Mouse (Mus musculus) testis, postnatal 14 days (tissue): ENCODE data around the gene Cd93.
A peak's percentile ranks its signal among the peaks of the same experiment; 100 is the strongest.

ENCODE experiments used
- DNase-seq: peaks from one replicate; pipeline ENCODE4 v3.0.0; 2021; ENCODE audit warnings: low spot score

Gene Cd93

DNA sequence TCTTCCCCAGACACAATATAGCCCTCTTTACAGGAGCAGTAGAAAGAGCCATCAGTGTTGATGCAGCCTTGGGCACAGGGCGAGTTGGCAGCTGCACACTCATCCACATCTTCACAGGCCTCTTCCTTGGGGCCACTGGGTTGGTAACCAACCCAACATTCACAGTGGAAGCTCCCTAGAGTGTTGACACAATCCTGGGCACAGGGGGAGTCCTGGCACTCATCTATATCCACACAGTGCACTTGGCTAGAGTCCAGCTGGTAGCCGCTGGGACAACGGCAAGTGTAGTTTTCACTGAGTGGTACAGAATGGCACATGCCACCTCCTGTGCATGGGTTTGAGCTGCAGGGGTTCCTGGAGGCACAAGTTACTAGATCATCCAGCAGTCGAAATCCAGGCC is 1.2 kb downstream of the Cd93 start:
- no peak for DNase-seq

DNA sequence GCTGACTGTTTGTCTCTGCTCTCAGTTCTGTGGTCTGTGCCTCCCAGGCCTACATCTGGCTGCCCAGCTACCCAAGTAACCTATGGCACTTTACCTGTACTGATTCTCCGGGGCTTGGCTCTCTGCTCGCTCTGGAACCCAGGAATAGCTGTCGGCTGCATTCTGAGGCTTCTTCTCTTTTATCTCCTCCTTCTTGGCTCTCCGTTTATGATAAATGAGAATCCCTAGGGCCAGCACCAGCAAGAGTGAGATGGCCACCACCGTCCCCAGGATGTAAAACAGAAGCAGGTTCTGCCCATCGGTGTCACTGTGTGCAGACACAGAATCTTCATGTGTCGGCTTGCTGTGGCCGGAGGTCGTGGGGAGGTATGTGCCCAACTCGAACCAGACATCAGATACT is 1.9 kb downstream of the Cd93 start:
- DNase-seq, result no peak

DNA sequence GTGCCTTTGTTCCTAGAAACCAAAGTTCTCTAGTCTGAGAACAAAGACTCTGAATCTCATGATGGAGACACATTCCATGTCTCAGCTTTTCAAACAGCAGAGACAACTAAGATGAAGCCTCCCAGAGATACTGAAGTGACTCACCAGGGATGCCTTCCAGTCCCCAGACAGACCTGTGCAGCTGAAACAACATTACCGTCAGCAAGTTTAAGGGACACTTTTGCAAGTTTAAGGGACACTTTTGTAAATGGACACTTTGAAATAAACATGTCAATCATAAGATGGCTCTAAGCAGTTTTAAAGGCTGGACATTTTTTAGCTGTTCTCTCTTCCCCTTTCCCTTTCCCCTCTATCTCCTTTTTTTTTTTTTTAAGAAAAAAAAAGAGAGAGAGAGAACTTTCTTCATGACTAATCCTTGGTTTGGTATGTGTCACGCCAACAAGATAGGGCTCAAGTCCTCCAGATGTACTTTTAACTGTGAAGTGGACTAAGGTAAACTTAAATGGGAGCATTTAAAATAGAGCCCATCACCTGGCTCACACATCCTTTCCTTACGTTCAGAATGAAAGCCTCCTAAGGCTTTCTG is 3.6 kb downstream of the Cd93 start:
- DNase-seq, result no peak

DNA sequence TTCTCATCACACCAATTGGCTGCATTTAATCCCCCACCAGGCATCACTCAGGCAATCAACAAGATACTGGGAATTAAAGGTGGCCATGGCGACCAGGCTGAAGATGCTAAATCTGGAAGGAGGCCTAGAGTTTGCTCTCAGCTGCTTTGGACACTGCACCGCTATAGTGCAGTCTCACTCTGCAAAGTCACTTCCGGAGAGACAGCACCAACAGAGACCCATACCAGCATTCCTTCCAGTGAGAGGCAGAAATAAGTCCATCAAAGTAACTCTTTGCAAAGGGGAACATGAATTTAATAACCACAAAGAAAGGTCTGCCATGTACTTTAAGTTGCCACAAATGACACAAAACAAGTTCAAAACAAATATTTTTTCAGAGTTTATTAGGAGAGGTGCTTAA is 7.1 kb downstream of the Cd93 start:
- no peak for DNase-seq

DNA sequence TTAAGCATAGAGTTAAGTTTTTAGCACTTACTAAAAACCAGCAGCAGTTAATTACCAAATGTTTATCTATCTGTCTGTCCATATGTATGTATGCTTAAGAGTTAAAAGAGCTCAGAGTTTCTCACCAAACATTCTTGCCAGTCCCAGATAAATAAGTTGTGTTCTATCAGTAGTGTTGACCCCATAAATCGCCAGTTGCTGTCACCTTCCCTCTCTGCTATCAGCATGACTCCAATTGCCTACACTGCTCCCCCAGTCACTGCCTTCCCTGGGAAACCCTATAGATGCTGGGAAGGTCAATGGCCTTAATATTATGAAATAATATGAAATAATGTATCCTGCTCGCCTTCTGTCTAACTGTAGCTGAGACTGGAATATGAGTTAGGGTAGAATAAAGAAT is 11.0 kb downstream of the Cd93 start:
- DNase-seq, result no peak

DNA sequence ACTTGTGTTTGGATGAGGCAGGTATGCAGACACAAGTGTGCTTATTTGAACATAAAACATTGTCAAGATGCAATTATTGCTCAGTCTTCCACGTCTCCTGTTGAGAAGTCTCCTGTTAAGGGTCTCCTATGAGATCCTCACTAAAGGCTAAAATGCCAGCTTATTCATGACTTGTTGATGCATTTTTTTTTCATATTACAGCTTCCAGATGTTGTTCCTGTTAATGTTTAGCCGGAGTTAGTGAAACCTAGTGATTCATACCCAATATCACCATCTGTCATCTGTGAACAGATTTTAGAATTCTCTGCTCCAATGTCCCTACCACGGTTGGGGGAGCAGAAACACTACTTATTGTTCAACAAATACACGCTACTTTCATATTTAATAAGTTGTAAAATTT is 12.4 kb downstream of the Cd93 start:
- DNase-seq, result no peak

DNA sequence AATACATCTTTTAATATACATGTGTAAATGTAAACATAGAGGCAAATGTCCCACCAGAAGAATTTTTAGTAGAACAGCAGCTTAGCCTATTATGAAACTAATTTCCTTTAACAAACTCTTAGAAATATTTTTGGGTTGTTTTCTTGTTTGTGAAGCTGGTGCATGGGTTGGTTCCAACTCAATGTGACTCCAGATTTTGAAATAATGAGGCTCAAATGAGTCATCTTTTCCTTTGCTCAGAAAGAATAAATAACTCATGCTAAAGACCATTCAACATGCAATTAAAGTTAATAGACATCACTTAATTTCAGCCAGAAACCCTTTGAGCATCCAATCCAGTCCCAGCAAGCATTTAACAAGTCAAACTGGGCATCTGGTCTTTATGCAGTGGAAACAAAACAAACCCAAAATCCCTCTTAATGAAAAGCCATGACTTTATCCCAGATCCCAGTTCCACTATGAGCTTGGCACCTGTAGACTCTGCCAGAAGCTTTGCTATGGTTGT is 14.3 kb downstream of the Cd93 start:
- DNase-seq, result no peak

DNA sequence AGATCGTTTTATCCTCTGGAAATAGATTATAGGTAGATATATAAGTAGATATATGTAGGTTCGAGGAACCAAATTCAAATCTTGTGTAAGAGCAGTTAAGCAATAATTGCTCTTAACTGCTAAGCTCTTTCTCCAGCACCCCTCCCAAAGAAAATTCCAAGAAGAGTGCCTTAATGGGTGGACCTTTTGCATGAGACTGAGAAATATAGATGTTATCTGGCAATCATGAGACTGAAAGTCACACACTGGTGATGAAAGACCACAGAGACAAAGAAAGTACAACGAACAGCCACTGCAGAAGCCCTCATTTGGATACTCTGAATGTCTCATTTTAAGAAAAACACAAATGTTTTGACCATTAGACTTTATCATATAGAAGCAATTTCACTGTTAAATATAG is 14.8 kb downstream of the Cd93 start:
- DNase-seq, result no peak

DNA sequence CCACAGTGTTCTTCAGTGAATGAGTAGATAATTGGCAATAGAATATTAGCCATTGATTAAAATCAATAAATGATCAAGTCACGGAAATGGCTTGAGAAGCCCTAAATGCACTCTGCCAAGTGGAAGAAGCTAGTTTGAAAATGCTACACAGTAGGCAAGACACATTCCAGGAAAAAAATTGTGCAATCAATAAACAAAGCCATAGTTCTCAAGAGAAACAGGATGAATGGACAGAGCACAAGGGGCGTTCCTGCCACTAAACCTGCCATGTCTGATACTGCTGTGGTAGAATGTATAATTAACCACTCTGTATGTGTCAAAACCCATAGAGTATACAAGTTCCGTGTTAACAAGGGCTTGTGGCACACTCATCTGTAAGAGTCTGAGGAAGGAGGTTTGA is 15.8 kb downstream of the Cd93 start:
- DNase-seq, result no peak

DNA sequence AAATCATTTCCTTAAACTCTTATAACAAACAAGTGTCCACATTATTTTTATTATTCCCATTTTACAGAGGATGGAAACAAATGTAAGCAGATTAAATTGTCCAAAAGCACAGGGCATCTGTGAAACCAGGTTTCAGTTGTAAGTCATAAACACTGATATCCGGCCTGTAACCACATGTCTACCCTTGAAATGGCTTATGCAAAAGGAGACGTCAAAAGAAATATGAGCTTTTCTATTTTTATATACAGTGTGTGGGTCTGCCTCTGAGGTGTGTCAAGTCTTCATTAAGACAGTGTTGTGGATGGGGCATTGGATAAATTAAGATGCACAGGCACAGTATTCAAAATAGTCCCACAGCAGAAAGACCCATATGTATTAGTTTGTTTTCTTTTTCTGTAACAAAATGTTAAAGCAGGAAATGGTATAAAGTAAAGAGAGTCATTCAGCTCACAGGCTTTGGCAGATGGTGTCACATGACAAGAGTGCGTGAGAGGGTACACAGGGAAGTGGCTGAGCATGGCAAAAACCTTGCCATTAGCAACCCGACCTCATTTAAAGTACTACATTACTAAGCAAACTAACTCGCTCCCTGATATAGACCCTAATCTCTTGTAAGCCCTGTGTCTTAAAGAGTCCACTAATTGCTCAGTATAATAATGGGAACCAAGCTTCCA is 17.5 kb downstream of the Cd93 start:
- no peak for DNase-seq

DNA sequence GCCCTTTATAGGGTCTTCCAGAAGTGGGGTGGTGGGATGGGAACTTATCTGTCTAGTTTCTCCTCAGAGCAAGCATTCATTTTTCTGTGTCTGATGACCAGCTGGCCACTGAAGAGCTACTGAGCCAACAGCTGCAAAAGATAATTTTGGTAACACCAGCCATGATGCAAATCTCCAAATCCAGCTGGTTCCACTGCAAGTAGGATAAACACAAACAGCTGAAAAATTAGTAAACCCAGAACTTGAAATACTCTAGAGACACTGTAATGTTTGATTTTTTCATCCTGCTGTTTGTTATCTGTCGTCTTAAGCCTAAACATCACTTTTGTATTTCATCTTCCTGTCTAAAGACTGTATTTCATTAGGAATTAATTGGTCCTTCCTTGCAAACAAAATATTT is 21.7 kb downstream of the Cd93 start:
- DNase-seq, result no peak

DNA sequence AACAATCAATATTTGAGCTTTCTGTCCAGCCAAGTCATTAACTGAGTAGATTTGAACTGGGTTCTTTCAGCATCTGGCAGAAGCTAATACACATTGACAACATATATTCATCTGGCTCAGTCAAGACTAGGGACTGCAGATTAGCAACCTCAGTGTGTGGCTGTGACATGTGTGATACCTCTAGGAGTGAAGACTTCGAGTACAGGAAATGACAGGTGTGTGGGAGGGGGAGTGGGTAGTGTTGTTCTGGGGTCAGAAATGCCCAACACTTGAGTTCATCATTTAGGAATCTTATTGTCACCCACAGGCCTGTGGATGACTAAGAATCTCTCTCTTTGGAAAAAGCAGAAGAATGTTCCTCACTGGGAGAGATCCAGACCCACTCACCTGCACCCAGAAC is 22.3 kb downstream of the Cd93 start:
- no peak for DNase-seq

DNA sequence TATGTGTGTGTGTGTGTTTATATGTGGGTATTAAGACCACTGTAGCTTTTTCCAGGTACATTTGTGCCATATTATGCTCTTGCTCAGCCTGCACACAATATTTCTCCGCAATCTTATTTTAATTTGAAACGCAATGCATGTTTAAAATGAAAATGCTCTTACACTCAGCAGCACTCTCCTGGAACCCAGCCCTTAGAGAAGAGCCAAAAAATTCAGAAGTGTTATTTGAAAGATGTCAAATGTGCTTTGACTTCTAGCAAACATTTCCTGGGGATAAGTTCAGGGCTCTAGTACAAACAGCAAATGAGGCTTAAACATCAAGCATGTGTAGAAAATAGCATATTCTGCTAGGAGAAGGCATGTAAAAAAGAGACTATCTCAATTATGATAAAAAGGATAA is 23.6 kb downstream of the Cd93 start:
- DNase-seq, result no peak

DNA sequence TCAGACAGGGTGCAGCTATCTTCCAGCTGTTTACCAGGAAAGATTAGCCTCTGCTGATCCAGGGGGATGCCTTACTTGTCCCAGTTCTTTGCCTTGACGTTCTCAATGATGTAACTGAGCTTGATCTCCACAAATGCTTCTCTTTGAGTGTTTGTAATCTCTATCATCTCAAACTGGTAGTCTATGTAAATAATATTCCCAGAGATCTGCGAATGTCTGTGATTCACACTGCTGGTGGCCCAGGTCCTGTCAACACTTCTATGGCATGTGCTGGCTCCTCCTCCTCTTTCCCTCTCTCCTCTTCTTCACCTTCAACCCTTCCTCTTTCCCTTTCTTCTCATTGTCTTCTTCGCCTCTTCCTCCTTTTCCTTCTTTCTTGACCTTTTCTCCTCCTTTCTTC is 24.2 kb downstream of the Cd93 start:
- no peak for DNase-seq

DNA sequence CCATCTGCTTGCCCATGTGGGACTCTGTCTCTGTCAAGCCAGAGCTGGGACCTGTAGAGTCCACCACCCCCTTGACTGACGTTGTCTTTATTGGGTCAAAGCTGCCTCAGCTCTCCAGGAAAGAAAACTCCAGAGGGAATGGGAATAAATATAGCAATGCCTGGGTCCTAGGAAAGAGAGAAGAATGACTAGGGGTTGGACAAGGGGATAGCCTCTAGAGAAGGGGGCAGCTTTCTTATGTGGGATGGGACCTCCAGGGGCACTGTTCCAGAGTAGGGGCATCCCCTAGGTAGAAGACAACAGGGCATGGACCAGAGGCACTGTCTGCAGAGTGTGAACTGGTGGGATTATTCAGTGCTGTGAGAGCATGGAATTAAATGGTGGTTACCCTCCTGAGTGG is 33.5 kb downstream of the Cd93 start:
- DNase-seq, result no peak

DNA sequence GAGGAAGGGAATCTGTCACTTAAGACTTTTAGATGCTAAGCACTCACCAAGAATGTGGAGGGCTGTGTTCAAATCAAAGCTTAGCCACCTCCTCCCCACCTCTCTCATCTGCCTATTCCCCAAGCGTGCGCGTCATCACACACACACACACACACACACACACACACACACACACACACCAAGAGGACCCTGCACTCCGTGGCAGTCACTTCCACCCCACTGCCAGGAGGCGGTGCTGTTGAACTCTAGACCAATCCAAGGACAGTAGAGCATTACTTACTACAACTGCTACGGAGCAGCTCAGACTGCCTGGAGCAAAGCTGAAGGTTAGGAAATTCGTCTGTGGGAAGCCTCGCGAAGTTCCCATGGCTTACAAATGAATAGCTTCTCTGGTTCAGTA is 34.2 kb downstream of the Cd93 start:
- DNase-seq, result peak; percentile 65

DNA sequence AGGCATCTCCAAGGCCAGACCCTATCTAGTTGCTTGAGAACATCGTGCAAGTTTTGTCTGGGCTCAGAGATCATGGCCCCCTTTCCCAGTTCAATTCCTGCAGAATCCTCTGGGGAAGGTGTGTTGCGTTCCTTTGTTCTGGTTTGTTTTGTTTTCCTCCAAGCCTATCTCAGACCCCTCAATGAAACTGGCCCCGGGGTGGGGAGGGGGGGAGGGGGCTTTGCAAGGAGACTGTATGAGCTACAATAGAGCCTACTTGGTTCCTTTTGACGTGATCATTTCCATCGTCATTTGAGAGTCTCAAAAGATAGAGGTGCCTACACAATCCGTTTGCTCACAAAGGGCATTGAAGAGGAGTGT is 34.6 kb downstream of the Cd93 start:
- no peak for DNase-seq

DNA sequence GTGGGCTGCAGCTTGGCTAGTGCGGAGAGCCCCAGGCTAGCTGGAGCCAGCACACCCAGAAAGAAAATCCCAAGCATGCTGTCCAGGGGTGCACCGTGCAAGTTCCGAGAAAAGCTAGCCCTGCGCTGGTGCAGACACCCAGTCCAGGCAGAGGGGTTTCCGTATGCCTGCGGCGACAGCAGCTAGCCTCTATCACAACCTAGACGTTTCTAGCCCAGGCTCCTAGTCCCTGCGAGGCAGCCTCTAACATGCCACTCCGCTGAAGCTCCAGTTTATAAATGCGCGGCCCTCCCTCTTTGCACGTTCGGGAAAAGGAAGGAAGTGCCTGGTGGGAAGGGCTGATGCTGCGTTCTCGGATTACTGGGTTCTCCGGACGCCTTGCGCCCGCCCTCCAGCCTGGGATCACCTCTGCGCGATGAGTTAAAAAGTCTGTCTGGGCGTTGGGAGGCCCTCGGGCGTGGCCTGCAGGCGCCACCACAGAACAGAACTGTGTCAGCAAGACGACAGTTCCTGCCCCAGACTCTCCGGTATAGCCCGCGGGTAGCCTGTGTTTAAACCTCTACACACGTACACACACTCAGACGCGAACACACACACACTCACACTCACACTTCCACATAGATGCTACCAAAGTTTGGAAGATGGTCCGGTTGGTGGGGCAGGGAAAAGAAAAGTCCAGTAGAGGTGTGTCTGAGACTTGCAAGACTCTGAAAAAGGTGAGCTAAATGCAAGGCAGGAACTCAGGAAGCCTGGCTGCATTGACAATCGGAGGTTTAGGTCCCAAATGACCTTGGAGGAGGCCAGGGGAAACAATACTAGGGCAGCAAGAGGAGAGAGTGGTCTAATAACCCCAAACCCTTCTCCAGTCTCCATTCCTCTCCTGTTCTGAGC is 35.2 kb downstream of the Cd93 start, which contains the start of gene Thbd:
Thbd (minus strand) TSS at position 319 of the 891 bp plus-strand sequence.
- peak; percentile 71 for DNase-seq

DNA sequence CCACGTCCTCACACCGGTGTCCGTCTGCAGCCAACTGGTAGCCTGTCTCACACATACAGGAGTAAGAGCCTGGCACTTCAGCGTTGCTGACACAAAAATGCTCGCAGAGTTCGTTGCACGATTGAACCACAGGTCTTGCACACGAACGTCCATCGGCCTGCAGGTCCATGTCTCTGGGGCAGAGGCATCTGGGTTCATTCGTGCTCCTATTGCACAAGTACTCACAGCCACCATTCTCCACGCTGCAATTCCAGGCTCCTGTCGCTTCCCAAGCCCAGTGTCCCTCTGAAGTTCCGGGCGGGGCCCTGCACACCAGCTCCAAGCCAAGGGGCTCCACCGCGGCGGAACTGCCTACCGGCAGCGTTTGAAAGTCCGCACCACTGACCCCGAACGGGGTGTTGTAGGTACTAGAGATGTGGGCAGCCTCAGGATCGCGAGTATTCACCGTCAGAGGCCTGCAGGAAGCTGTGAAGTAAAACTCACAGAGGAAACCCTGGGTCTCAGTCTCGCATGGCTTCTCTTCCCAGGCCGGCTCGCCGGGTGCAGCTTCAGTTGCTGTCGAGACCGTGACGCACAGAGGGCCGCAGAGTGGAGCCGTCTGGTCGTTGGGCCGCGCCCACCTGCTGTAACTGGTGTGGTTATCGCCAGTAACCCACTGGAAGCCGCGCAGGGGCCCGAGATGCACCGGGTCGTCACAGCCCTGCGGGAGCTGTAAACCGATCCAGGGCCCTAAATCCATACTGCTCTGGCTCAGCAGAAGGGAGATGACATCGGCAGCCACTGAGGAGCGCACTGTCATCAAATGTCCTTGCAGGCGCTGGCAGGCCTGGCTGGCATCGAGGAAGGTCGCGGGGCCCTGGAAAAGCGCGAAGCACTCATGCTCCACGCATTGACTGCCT is 36.1 kb downstream of the Cd93 start:
- DNase-seq, result no peak

DNA sequence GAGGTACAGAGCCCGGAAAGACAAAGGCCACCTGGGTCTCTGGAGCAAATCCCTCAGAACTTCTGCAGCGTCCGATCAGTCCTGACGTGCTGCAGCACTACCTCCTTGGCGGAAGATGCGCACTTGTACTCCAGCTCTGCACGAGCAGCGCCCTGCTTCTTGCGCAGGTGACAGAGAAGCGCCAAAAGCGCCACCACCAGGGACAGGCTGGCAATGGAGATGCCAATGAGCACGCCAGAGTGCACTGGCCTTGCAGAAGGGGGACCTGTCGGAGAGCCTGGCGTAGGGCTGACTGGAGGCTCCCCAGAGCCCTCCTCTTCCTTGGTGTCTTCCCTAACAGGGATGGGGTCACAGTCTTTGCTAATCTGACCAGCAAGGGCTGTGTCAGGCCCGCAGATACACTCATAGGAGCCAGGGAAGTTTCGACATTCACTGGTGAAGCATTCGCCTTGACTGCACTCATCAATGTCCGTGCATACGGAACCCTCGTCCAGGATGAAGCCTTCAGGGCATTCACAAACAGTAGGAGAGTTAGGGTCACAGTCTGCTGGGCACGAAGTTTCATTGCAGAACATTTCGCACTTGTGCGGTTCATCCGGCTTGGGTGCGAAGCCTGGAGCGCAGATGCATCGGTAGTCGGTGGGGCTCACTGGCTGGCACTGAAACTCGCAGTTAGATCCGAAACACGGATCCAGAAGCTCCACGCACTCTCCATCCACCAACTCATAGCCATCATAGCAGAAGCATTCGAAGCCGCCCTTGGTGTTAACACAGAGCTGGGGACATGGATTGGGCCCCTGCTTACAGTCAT is 37.0 kb downstream of the Cd93 start:
- no peak for DNase-seq

DNA sequence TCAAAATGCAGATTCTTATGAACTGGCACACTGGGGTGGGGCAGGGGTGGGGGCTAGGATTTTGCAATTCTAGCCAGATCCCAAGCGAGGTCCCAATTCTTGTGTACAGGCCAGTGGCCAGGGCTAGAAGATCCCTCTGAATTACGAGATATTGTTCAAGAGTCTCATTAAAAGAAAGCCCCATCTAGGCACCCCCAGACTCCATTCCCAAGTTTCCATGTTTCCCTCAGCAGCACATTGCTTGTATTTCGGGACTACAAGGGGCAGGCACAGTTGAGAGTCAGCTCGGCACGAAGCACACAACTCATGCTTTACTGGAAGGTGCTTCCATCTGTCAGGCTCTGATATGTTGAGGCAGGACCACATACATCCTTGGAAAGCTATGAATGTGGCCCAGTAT is 38.5 kb downstream of the Cd93 start:
- no peak for DNase-seq
